Mouse (Mus musculus) MEL (cell line): ENCODE data around the gene Efna5. TPM values are rescaled to one million over a fixed set of nuclear protein-coding genes. Genes with fewer than 3 reads are reported as not detected.

ENCODE experiments used
- DNase-seq: peaks from one replicate; pipeline ENCODE4 v3.0.0; 2011; ENCODE audit warnings: low read depth, low spot score
- H3K27ac ChIP-seq: 2 replicates; pipeline ENCODE4 v1.5.1; 2012; ENCODE audit warnings: low read depth, mild to moderate bottlenecking, control low read depth, low read length, moderate library complexity; ENCODE audit not compliant: control insufficient read depth
- H3K27me3 ChIP-seq, 2 experiments: fragments of 150-350 bp in 1 of 2; sonication (generic) in 1 of 2; 2 replicates each; pipeline ENCODE4 v1.6.1; 2012; ENCODE audit warnings: low read length in 2 of 2, mild to moderate bottlenecking in 2 of 2, improper control_type of control experiment in 1 of 2, moderate library complexity in 1 of 2; ENCODE audit not compliant: insufficient read depth in 2 of 2, control insufficient read depth in 1 of 2
- H3K36me3 ChIP-seq, 2 experiments: 2 replicates each; pipeline ENCODE4 v1.6.1; 2012 to 2014; ENCODE audit warnings: low read length in 2 of 2, improper control_type of control experiment in 1 of 2, inconsistent platforms in 1 of 2, mild to moderate bottlenecking in 1 of 2; ENCODE audit not compliant: insufficient read depth in 2 of 2, control insufficient read depth in 1 of 2
- H3K4me1 ChIP-seq, 2 experiments: fragments of 150-350 bp in 1 of 2; sonication (generic) in 1 of 2; 2 replicates each; pipeline ENCODE4 v1.6.1; 2012; ENCODE audit warnings: low read length in 2 of 2, improper control_type of control experiment in 1 of 2, mild to moderate bottlenecking in 1 of 2; ENCODE audit not compliant: insufficient read depth in 2 of 2, control insufficient read depth in 1 of 2
- H3K4me3 ChIP-seq, 2 experiments: fragments of 150-350 bp in 1 of 2; sonication (generic) in 1 of 2; 2 replicates each; pipeline ENCODE4 v1.5.1; 2012; ENCODE audit warnings: low read depth in 2 of 2, low read length in 2 of 2, mild to moderate bottlenecking in 2 of 2, moderate library complexity in 2 of 2, control low read depth in 1 of 2, improper control_type of control experiment in 1 of 2; ENCODE audit not compliant: control insufficient read depth in 1 of 2, insufficient read depth in 1 of 2
- H3K79me2 ChIP-seq: 2 replicates; pipeline ENCODE4 v1.6.1; 2012; ENCODE audit warnings: mild to moderate bottlenecking, low read length, moderate library complexity; ENCODE audit not compliant: control insufficient read depth, poor library complexity, insufficient read depth
- H3K9ac ChIP-seq: 2 replicates; pipeline ENCODE4 v1.6.1; 2012; ENCODE audit warnings: low read depth, mild to moderate bottlenecking, control low read depth, low read length, moderate library complexity; ENCODE audit not compliant: control insufficient read depth, poor library complexity, severe bottlenecking
- H3K9me3 ChIP-seq: fragments of 150-350 bp; sonication (generic); replicated peaks from 2 replicates; pipeline ENCODE4 v1.6.1; 2012; ENCODE audit warnings: mild to moderate bottlenecking, low read length, improper control_type of control experiment, moderate library complexity; ENCODE audit not compliant: insufficient read depth
- BHLHE40 ChIP-seq: IDR thresholded peaks from 2 replicates; pipeline ENCODE4 v1.6.1; 2012; ENCODE audit warnings: low read depth, mild to moderate bottlenecking, inconsistent platforms, low read length, improper control_type of control experiment, borderline replicate concordance
- CHD1 ChIP-seq: IDR thresholded peaks from 2 replicates; pipeline ENCODE4 v1.6.1; 2012; ENCODE audit warnings: low read depth, mild to moderate bottlenecking, inconsistent platforms, low read length, improper control_type of control experiment
- CHD2 ChIP-seq: IDR thresholded peaks from 2 replicates; pipeline ENCODE4 v1.6.1; 2011; ENCODE audit warnings: low read length, improper control_type of control experiment
- E2F4 ChIP-seq: IDR thresholded peaks from 2 replicates; pipeline ENCODE4 v1.6.1; 2011; ENCODE audit warnings: low read depth, low read length, improper control_type of control experiment, borderline replicate concordance
- GABPA ChIP-seq: IDR thresholded peaks from 2 replicates; pipeline ENCODE4 v1.6.1; 2012; ENCODE audit warnings: low read depth, mild to moderate bottlenecking, inconsistent platforms, low read length, improper control_type of control experiment, moderate library complexity
- HCFC1 ChIP-seq: IDR thresholded peaks from 2 replicates; pipeline ENCODE4 v1.6.1; 2012; ENCODE audit warnings: low read depth, mild to moderate bottlenecking, inconsistent platforms, low read length, improper control_type of control experiment, moderate library complexity
- JUND ChIP-seq: IDR thresholded peaks from 2 replicates; pipeline ENCODE4 v1.6.1; 2011; ENCODE audit warnings: low read depth, mild to moderate bottlenecking, improper control_type of control experiment, low read length
- KAT2A ChIP-seq: conservative IDR thresholded peaks from 2 replicates; pipeline ENCODE4 v1.6.1; 2012; ENCODE audit warnings: low read depth, low read length, improper control_type of control experiment, inconsistent platforms
- MAX ChIP-seq: IDR thresholded peaks from 2 replicates; pipeline ENCODE4 v1.6.1; 2011; ENCODE audit warnings: low read length, improper control_type of control experiment
- MEF2A ChIP-seq: IDR thresholded peaks from 2 replicates; pipeline ENCODE4 v1.6.1; 2014; ENCODE audit warnings: low read depth, mild to moderate bottlenecking, inconsistent platforms, low read length, improper control_type of control experiment; ENCODE audit not compliant: poor library complexity, insufficient replicate concordance, severe bottlenecking; ENCODE audit errors: extremely low read depth
- MYB ChIP-seq: IDR thresholded peaks from 2 replicates; pipeline ENCODE4 v1.6.1; 2011; ENCODE audit warnings: mild to moderate bottlenecking, low read depth, low read length, improper control_type of control experiment
- MYC ChIP-seq: IDR thresholded peaks from 2 replicates; pipeline ENCODE4 v1.6.1; 2011; ENCODE audit warnings: low read depth, mild to moderate bottlenecking, low read length, improper control_type of control experiment, moderate library complexity
- NELFE ChIP-seq: IDR thresholded peaks from 2 replicates; pipeline ENCODE4 v1.6.1; 2011; ENCODE audit warnings: low read depth, low read length, improper control_type of control experiment
- POLR2AphosphoS2 ChIP-seq: IDR thresholded peaks from 2 replicates; pipeline ENCODE4 v1.6.1; 2011; ENCODE audit warnings: low read length, improper control_type of control experiment
- POLR2AphosphoS5 ChIP-seq: IDR thresholded peaks from 2 replicates; pipeline ENCODE4 v1.6.1; 2012; ENCODE audit warnings: low read depth, borderline replicate concordance, mild to moderate bottlenecking, inconsistent platforms, low read length, moderate library complexity, mixed read lengths
- RAD21 ChIP-seq: IDR thresholded peaks from 2 replicates; pipeline ENCODE4 v1.6.1; 2011; ENCODE audit warnings: mild to moderate bottlenecking, low read depth, low read length, improper control_type of control experiment
- RCOR1 ChIP-seq: IDR thresholded peaks from 2 replicates; pipeline ENCODE4 v1.6.1; 2012; ENCODE audit warnings: low read depth, mild to moderate bottlenecking, inconsistent platforms, low read length, improper control_type of control experiment
- SIN3A ChIP-seq: IDR thresholded peaks from 2 replicates; pipeline ENCODE4 v1.6.1; 2012; ENCODE audit warnings: low read length, improper control_type of control experiment, inconsistent platforms
- TAL1 ChIP-seq: IDR thresholded peaks from 2 replicates; pipeline ENCODE4 v1.6.1; 2012; ENCODE audit warnings: mild to moderate bottlenecking, inconsistent platforms, low read length, moderate library complexity, mixed read lengths
- TBP ChIP-seq: IDR thresholded peaks from 2 replicates; pipeline ENCODE4 v1.8.0; 2011; ENCODE audit warnings: low read depth, low read length, improper control_type of control experiment
- TCF12 ChIP-seq: IDR thresholded peaks from 2 replicates; pipeline ENCODE4 v1.6.1; 2014; ENCODE audit warnings: low read depth, mild to moderate bottlenecking, inconsistent platforms, low read length, improper control_type of control experiment, moderate library complexity
- USF1 ChIP-seq: IDR thresholded peaks from 2 replicates; pipeline ENCODE4 v1.6.1; 2014; ENCODE audit warnings: low read depth, mild to moderate bottlenecking, inconsistent platforms, low read length, improper control_type of control experiment, moderate library complexity
- USF2 ChIP-seq, 2 experiments: IDR thresholded peaks; 2 replicates each; pipeline ENCODE4 v1.6.1; 2011 to 2012; ENCODE audit warnings: improper control_type of control experiment in 2 of 2, low read length in 2 of 2, borderline replicate concordance in 1 of 2, inconsistent platforms in 1 of 2, low read depth in 1 of 2, mild to moderate bottlenecking in 1 of 2; ENCODE audit not compliant: insufficient read depth in 1 of 2
- ZC3H11A ChIP-seq: IDR thresholded peaks from 2 replicates; pipeline ENCODE4 v1.6.1; 2012; ENCODE audit warnings: low read depth, mild to moderate bottlenecking, inconsistent platforms, low read length, improper control_type of control experiment
- ZKSCAN1 ChIP-seq: IDR thresholded peaks from 2 replicates; pipeline ENCODE4 v1.6.1; 2012; ENCODE audit warnings: low read depth, mild to moderate bottlenecking, inconsistent platforms, low read length, improper control_type of control experiment, moderate library complexity
- ZMIZ1 ChIP-seq: IDR thresholded peaks from 2 replicates; pipeline ENCODE4 v1.6.1; 2012; ENCODE audit warnings: low read depth, mild to moderate bottlenecking, inconsistent platforms, low read length, improper control_type of control experiment, moderate library complexity
- ZNF384 ChIP-seq: IDR thresholded peaks from 2 replicates; pipeline ENCODE4 v1.6.1; 2012; ENCODE audit warnings: low read depth, mild to moderate bottlenecking, inconsistent platforms, low read length, improper control_type of control experiment
- polyA plus RNA-seq, 2 experiments: library from polyadenylated mRNA; stranded (reverse) in 1 of 2; unstranded in 1 of 2; fragments of >175 nt in 1 of 2; fragments of >200 nt in 1 of 2; gene quantifications; 2 replicates each; pipeline versions ENCODE4 v1.2.1 to v1.2.4; 2012; ENCODE audit warnings: low replicate concordance in 2 of 2, low read depth in 1 of 2; ENCODE audit not compliant: insufficient read length in 2 of 2, insufficient read depth in 1 of 2, missing spikeins in 1 of 2
- total RNA-seq: library from RNA; depleted of rRNA; stranded (reverse); fragments of 300-350 nt; gene quantifications from 2 replicates; pipeline ENCODE4 v1.2.3, GENCODE M21; 2012

The Efna5 gene
- total and polyA plus RNA-seq, 3 experiments = not detected

GRCm38 (mm10) chr17:62729754-62730470 lies 151.2 kb downstream of the Efna5 start:
- Histone ChIP-seq H3K27ac (no peak overlapping the region), H3K9me3 (no peaks in the 10 kb centered on the region), H3K79me2 (no peaks in the 10 kb centered on the region), H3K4me1 (no peaks in the 10 kb centered on the region), H3K27me3 (no peaks in the 10 kb centered on the region), H3K4me3 (no peak overlapping the region), H3K9ac (no peak overlapping the region), H3K36me3 (no peaks in the 10 kb centered on the region)
- no peak for TF ChIP-seq RAD21
- TF ChIP-seq MAX = no peak
- TF ChIP-seq ZKSCAN1 = no peak
- no peak for TF ChIP-seq RCOR1
- TF ChIP-seq HCFC1 = no peak
- no peak for TF ChIP-seq ZC3H11A
- no peak for TF ChIP-seq TCF12
- no peak for TF ChIP-seq TAL1
- TF ChIP-seq ZNF384 = no peak
- no peak for TF ChIP-seq USF2 (IDR thresholded peaks at IDR 0.05; ENCODE audit: borderline replicate concordance in 1 of 2, insufficient read depth in 1 of 2, low read depth in 1 of 2, low read length in 2 of 2)
- TF ChIP-seq SIN3A = no peak
- no peak for TF ChIP-seq BHLHE40
- TF ChIP-seq USF1 = no peak
- no peak for TF ChIP-seq MYB
- no peak for TF ChIP-seq JUND
- TF ChIP-seq NELFE = no peak
- TF ChIP-seq CHD2 = no peak
- DNase-seq = no peak

- no peak overlapping the region for H3K27ac ChIP-seq
- DNase-seq = no peak
- no peaks in the 10 kb centered on the region for H3K9me3 ChIP-seq
- TF ChIP-seq USF2 (IDR thresholded peaks at IDR 0.05; ENCODE audit: borderline replicate concordance in 1 of 2, insufficient read depth in 1 of 2, low read depth in 1 of 2, low read length in 2 of 2) (no peak), TCF12 (no peak), MEF2A (no peak), RCOR1 (no peak), CHD1 (no peak), POLR2AphosphoS5 (no peak), ZMIZ1 (no peak), MYC (no peak), TAL1 (no peak), KAT2A (no peak), JUND (no peak), BHLHE40 (no peak), TBP (no peak), E2F4 (no peak), HCFC1 (no peak), MYB (no peak), GABPA (no peak), MAX (no peak), POLR2AphosphoS2 (no peak), SIN3A (no peak)
- H3K4me3 ChIP-seq = no peak overlapping the region
- H3K4me1 ChIP-seq = no peaks in the 10 kb centered on the region
- H3K9ac ChIP-seq = no peak overlapping the region
- no peaks in the 10 kb centered on the region for H3K36me3 ChIP-seq
- no peaks in the 10 kb centered on the region for H3K27me3 ChIP-seq
- H3K79me2 ChIP-seq = no peaks in the 10 kb centered on the region
Observed at GRCm38 (mm10) chr17:62728142-62728917, 152.8 kb downstream of the Efna5 start.
